Mouse (Mus musculus) MEL (cell line): ENCODE results near the gene Klb. TPM values are rescaled to one million over a fixed set of nuclear protein-coding genes. Genes with fewer than 3 reads are reported as not detected.

Source experiments
- DNase-seq: peaks from one replicate; pipeline ENCODE4 v3.0.0; 2011; ENCODE audit warnings: low read depth, low spot score
- H3K27ac ChIP-seq: 2 replicates; pipeline ENCODE4 v1.5.1; 2012; ENCODE audit warnings: low read depth, mild to moderate bottlenecking, control low read depth, low read length, moderate library complexity; ENCODE audit not compliant: control insufficient read depth
- H3K27me3 ChIP-seq, 2 experiments: fragments of 150-350 bp in 1 of 2; sonication (generic) in 1 of 2; 2 replicates each; pipeline ENCODE4 v1.6.1; 2012; ENCODE audit warnings: low read length in 2 of 2, mild to moderate bottlenecking in 2 of 2, improper control_type of control experiment in 1 of 2, moderate library complexity in 1 of 2; ENCODE audit not compliant: insufficient read depth in 2 of 2, control insufficient read depth in 1 of 2
- H3K36me3 ChIP-seq, 2 experiments: 2 replicates each; pipeline ENCODE4 v1.6.1; 2012 to 2014; ENCODE audit warnings: low read length in 2 of 2, improper control_type of control experiment in 1 of 2, inconsistent platforms in 1 of 2, mild to moderate bottlenecking in 1 of 2; ENCODE audit not compliant: insufficient read depth in 2 of 2, control insufficient read depth in 1 of 2
- H3K4me1 ChIP-seq, 2 experiments: fragments of 150-350 bp in 1 of 2; sonication (generic) in 1 of 2; 2 replicates each; pipeline ENCODE4 v1.6.1; 2012; ENCODE audit warnings: low read length in 2 of 2, improper control_type of control experiment in 1 of 2, mild to moderate bottlenecking in 1 of 2; ENCODE audit not compliant: insufficient read depth in 2 of 2, control insufficient read depth in 1 of 2
- H3K4me3 ChIP-seq, 2 experiments: fragments of 150-350 bp in 1 of 2; sonication (generic) in 1 of 2; 2 replicates each; pipeline ENCODE4 v1.5.1; 2012; ENCODE audit warnings: low read depth in 2 of 2, low read length in 2 of 2, mild to moderate bottlenecking in 2 of 2, moderate library complexity in 2 of 2, control low read depth in 1 of 2, improper control_type of control experiment in 1 of 2; ENCODE audit not compliant: control insufficient read depth in 1 of 2, insufficient read depth in 1 of 2
- H3K79me2 ChIP-seq: 2 replicates; pipeline ENCODE4 v1.6.1; 2012; ENCODE audit warnings: mild to moderate bottlenecking, low read length, moderate library complexity; ENCODE audit not compliant: control insufficient read depth, poor library complexity, insufficient read depth
- H3K9ac ChIP-seq: 2 replicates; pipeline ENCODE4 v1.6.1; 2012; ENCODE audit warnings: low read depth, mild to moderate bottlenecking, control low read depth, low read length, moderate library complexity; ENCODE audit not compliant: control insufficient read depth, poor library complexity, severe bottlenecking
- H3K9me3 ChIP-seq: fragments of 150-350 bp; sonication (generic); replicated peaks from 2 replicates; pipeline ENCODE4 v1.6.1; 2012; ENCODE audit warnings: mild to moderate bottlenecking, low read length, improper control_type of control experiment, moderate library complexity; ENCODE audit not compliant: insufficient read depth
- CTCF ChIP-seq, 3 experiments: IDR thresholded peaks in 2 of 3; conservative IDR thresholded peaks in 1 of 3; 2 replicates each; pipeline ENCODE4 v1.5.1; 2011 to 2012; ENCODE audit warnings: low read length in 3 of 3, low read depth in 2 of 3, mild to moderate bottlenecking in 2 of 3, improper control_type of control experiment in 1 of 3, inconsistent platforms in 1 of 3, mixed read lengths in 1 of 3, moderate library complexity in 1 of 3; ENCODE audit not compliant: control insufficient read depth in 1 of 3, insufficient read depth in 1 of 3, poor library complexity in 1 of 3, severe bottlenecking in 1 of 3
- ELF1 ChIP-seq: IDR thresholded peaks from 2 replicates; pipeline ENCODE4 v1.6.1; 2014; ENCODE audit warnings: low read depth, mild to moderate bottlenecking, inconsistent platforms, low read length, improper control_type of control experiment, moderate library complexity
- ETS1 ChIP-seq: IDR thresholded peaks from 2 replicates; pipeline ENCODE4 v1.6.1; 2012; ENCODE audit warnings: low read depth, mild to moderate bottlenecking, inconsistent platforms, low read length, improper control_type of control experiment, moderate library complexity
- JUND ChIP-seq: IDR thresholded peaks from 2 replicates; pipeline ENCODE4 v1.6.1; 2011; ENCODE audit warnings: low read depth, mild to moderate bottlenecking, improper control_type of control experiment, low read length
- KAT2A ChIP-seq: conservative IDR thresholded peaks from 2 replicates; pipeline ENCODE4 v1.6.1; 2012; ENCODE audit warnings: low read depth, low read length, improper control_type of control experiment, inconsistent platforms
- MAX ChIP-seq: IDR thresholded peaks from 2 replicates; pipeline ENCODE4 v1.6.1; 2011; ENCODE audit warnings: low read length, improper control_type of control experiment
- MEF2A ChIP-seq: IDR thresholded peaks from 2 replicates; pipeline ENCODE4 v1.6.1; 2014; ENCODE audit warnings: low read depth, mild to moderate bottlenecking, inconsistent platforms, low read length, improper control_type of control experiment; ENCODE audit not compliant: poor library complexity, insufficient replicate concordance, severe bottlenecking; ENCODE audit errors: extremely low read depth
- SIN3A ChIP-seq: IDR thresholded peaks from 2 replicates; pipeline ENCODE4 v1.6.1; 2012; ENCODE audit warnings: low read length, improper control_type of control experiment, inconsistent platforms
- UBTF ChIP-seq: IDR thresholded peaks from 2 replicates; pipeline ENCODE4 v1.6.1; 2012; ENCODE audit warnings: low read depth, mild to moderate bottlenecking, inconsistent platforms, low read length, improper control_type of control experiment, moderate library complexity, borderline replicate concordance; ENCODE audit not compliant: insufficient read depth
- ZC3H11A ChIP-seq: IDR thresholded peaks from 2 replicates; pipeline ENCODE4 v1.6.1; 2012; ENCODE audit warnings: low read depth, mild to moderate bottlenecking, inconsistent platforms, low read length, improper control_type of control experiment
- ZMIZ1 ChIP-seq: IDR thresholded peaks from 2 replicates; pipeline ENCODE4 v1.6.1; 2012; ENCODE audit warnings: low read depth, mild to moderate bottlenecking, inconsistent platforms, low read length, improper control_type of control experiment, moderate library complexity
- ZNF384 ChIP-seq: IDR thresholded peaks from 2 replicates; pipeline ENCODE4 v1.6.1; 2012; ENCODE audit warnings: low read depth, mild to moderate bottlenecking, inconsistent platforms, low read length, improper control_type of control experiment
- polyA plus RNA-seq, 2 experiments: library from polyadenylated mRNA; stranded (reverse) in 1 of 2; unstranded in 1 of 2; fragments of >175 nt in 1 of 2; fragments of >200 nt in 1 of 2; gene quantifications; 2 replicates each; pipeline versions ENCODE4 v1.2.1 to v1.2.4; 2012; ENCODE audit warnings: low replicate concordance in 2 of 2, low read depth in 1 of 2; ENCODE audit not compliant: insufficient read length in 2 of 2, insufficient read depth in 1 of 2, missing spikeins in 1 of 2
- total RNA-seq: library from RNA; depleted of rRNA; stranded (reverse); fragments of 300-350 nt; gene quantifications from 2 replicates; pipeline ENCODE4 v1.2.3, GENCODE M21; 2012

Klb gene
- total and polyA plus RNA-seq, 3 experiments = 0.04 TPM; not detected in 2

DNA sequence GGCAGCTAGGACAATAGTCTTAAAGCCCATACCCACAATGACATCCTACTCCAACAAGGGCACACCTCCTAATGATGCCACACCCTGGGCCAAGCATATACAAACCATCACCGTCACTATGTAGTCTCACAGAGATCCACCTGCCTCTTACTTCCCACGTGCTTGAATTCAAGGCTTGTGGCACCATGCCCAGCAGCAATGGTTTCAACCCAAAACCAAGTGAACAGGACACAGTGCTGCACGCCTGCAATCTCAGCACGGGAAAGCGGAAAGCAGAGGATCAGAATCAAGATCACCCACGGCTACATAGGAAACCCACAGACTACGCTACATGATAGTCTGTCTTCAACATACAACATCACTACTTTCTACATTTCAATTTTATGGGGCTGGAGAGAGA lies 39.9 kb upstream of the Klb start:
- DNase-seq = no peak
- Histone ChIP-seq H3K36me3 (peaks cover 6 to 8% of the 10 kb centered on the region in 2 experiments; a peak in 3 of 4 replicates), H3K4me3 (no peak overlapping the region), H3K9ac (no peak overlapping the region), H3K79me2 (no peaks in the 10 kb centered on the region), H3K9me3 (no peaks in the 10 kb centered on the region), H3K27me3 (no peaks in the 10 kb centered on the region), H3K4me1 (peaks cover 0 to 2% of the 10 kb centered on the region in 2 experiments; a peak in 1 of 4 replicates), H3K27ac (no peak overlapping the region)
- no peak for TF ChIP-seq JUND
- TF ChIP-seq SIN3A = no peak
- TF ChIP-seq KAT2A = no peak
- no peak for TF ChIP-seq ZMIZ1
- TF ChIP-seq MEF2A = no peak
- no peak for TF ChIP-seq ZNF384
- TF ChIP-seq ETS1 = no peak
- no peak for TF ChIP-seq UBTF

DNA sequence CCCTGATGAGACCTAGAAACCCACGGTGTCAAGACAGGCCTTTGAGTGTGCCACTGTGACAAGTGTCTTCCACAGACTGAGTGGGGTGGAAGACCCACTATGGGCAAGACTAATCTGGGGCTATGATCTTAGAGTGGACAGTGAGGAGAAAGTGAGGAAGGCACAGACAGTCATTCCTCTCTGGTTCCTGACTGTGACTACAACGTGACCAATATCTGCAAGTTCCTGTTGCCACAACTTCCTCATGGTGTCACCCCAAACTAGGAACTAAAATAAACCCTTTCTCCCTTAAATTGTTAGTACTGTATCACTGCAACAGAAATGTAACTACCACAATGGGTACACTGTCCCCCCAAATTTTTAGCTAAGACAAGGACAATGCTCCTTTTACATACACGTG lies 39.2 kb upstream of the Klb start:
- H3K36me3 ChIP-seq = peaks cover 6 to 8% of the 10 kb centered on the region in 2 experiments; a peak in 3 of 4 replicates
- no peak for TF ChIP-seq ZC3H11A
- TF ChIP-seq, all 39 proteins: peak for 0
- DNase-seq = peak; percentile 54
- Histone ChIP-seq H3K79me2 (no peaks in the 10 kb centered on the region), H3K4me1 (peaks cover 0 to 2% of the 10 kb centered on the region in 2 experiments; a peak in 1 of 4 replicates), H3K9me3 (no peaks in the 10 kb centered on the region), H3K27ac (no peak overlapping the region), H3K9ac (no peak overlapping the region), H3K4me3 (no peak overlapping the region), H3K27me3 (no peaks in the 10 kb centered on the region)

DNA sequence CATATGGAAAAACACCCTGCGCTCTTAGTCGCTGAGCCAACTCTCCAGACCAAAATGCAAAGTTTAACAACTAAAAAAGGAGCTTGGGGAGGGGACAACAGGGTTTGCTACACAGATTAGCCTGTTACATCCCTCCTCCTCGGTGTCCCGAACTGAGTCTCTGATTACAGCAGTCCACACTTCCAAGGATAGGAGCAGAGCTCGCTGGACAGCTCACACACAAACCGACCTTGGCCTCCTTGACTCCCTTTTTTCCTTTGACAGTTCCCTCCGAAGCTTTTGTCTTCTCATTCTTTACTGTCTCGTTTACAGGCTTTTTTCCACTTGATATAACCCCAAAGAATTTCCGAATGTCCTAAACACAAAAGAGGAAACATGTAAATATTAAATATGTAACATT lies 28.9 kb upstream of the Klb start:
- Histone ChIP-seq H3K4me1 (no peaks in the 10 kb centered on the region), H3K79me2 (peaks cover 3% of the 10 kb centered on the region; the same call in 1 of the 2 replicates), H3K9me3 (no peaks in the 10 kb centered on the region), H3K27ac (no peak overlapping the region), H3K27me3 (no peaks in the 10 kb centered on the region), H3K9ac (no peak overlapping the region), H3K4me3 (no peak overlapping the region), H3K36me3 (peaks cover 0 to 13% of the 10 kb centered on the region in 2 experiments; a peak in 2 of 4 replicates)
- TF ChIP-seq MAX (no peak), CTCF (IDR thresholded peaks at IDR 0.05 in 2 of 3, conservative IDR thresholded peaks at IDR 0.05 in 1 of 3; ENCODE audit: control insufficient read depth in 1 of 3, insufficient read depth in 1 of 3, low read depth in 2 of 3, low read length in 3 of 3, poor library complexity in 1 of 3, severe bottlenecking in 1 of 3) (no peak), ELF1 (no peak), ETS1 (no peak), ZC3H11A (no peak), MEF2A (no peak), SIN3A (no peak), ZNF384 (no peak)
- DNase-seq = no peak
